Mouse (Mus musculus) liver, embryonic 16.5 days (tissue): ENCODE results near the gene Dusp6. TPM values are rescaled to one million over a fixed set of nuclear protein-coding genes. Genes with fewer than 3 reads are reported as not detected.
"Not testable (repeated sequence)": the region's sequence is repeated elsewhere in the genome, so short reads cannot be mapped to it uniquely, and the experiment has no call there.

Experiments used
- ATAC-seq: fragments of 200-750 bp; cut with Nextera tagmentation; 2 replicates; pipeline ENCODE4 v1.8.0; 2017; ENCODE audit warnings: low read depth, mild to moderate bottlenecking, moderate number of reproducible peaks, moderate library complexity
- H3K27ac ChIP-seq: fragments of 300-500 bp; sonication (generic); 2 replicates; pipeline ENCODE4 v1.5.1; 2014; ENCODE audit warnings: mild to moderate bottlenecking, low read length
- H3K27me3 ChIP-seq: fragments of 300-500 bp; sonication (generic); 2 replicates; pipeline ENCODE4 v1.6.1; 2014; ENCODE audit warnings: low read depth, low read length, mixed read lengths; ENCODE audit not compliant: control insufficient read depth, insufficient read depth
- H3K36me3 ChIP-seq: fragments of 300-500 bp; sonication (generic); 2 replicates; pipeline ENCODE4 v1.6.1; 2014; ENCODE audit warnings: mild to moderate bottlenecking; ENCODE audit not compliant: control insufficient read depth, insufficient read depth
- H3K4me1 ChIP-seq: fragments of 300-500 bp; sonication (generic); 2 replicates; pipeline ENCODE4 v1.6.1; 2014; ENCODE audit warnings: low read depth, low read length, mixed read lengths; ENCODE audit not compliant: control insufficient read depth
- H3K4me2 ChIP-seq: fragments of 300-500 bp; sonication (generic); 2 replicates; pipeline ENCODE4 v1.6.1; 2014; ENCODE audit warnings: low read depth, low read length, mixed read lengths
- H3K4me3 ChIP-seq: fragments of 300-500 bp; sonication (generic); 2 replicates; pipeline ENCODE4 v1.5.1; 2014; ENCODE audit warnings: low read depth, mild to moderate bottlenecking, low read length
- H3K9ac ChIP-seq: fragments of 300-500 bp; sonication (generic); 2 replicates; pipeline ENCODE4 v1.6.1; 2014; ENCODE audit warnings: low read depth, low read length
- H3K9me3 ChIP-seq: fragments of 300-500 bp; sonication (generic); replicated peaks from 2 replicates; pipeline ENCODE4 v1.6.1; 2016; ENCODE audit warnings: low read length; ENCODE audit not compliant: control insufficient read depth
- WGBS: fragments of 180-500 bp; shearing (Covaris S2); extraction: QIAGEN DNeasy Blood & Tissue Kit; methylation state at CpG from one replicate; pipeline ENCODE4 v1.1.7; 2014; ENCODE audit not compliant: insufficient replicate concordance; 5-methylcytosine and 5-hydroxymethylcytosine counted together
- polyA plus RNA-seq: library from polyadenylated mRNA; unstranded; fragments of >200 nt; fragmentation: Nextera tagmentation; extraction: Ambion mirVana; gene quantifications from 2 replicates; pipeline ENCODE4 v1.2.1, GENCODE M21; 2015

Dusp6 gene
- 25.1 and 29.0 TPM in 2 replicates for polyA plus RNA-seq

- Histone ChIP-seq H3K9me3 (no peaks in the 10 kb centered on the region), H3K27ac (peak within 1 kb of the TSS; percentile 92), H3K9ac (peak within 1 kb of the TSS; percentile 69), H3K4me1 (no peaks in the 10 kb centered on the region; the same call in 1 of the 2 replicates), H3K4me3 (peak within 1 kb of the TSS; percentile 66), H3K4me2 (peak within 1 kb of the TSS; percentile 66), H3K27me3 (peaks cover 39% of the 10 kb centered on the region), H3K36me3 (peaks cover 4% of the 10 kb centered on the region; the same call in 1 of the 2 replicates)
- ATAC-seq: peak; percentile 86
- under 1% methylated on average over 29 of the region's 29 CpGs for WGBS
These were observed at the start of gene Dusp6 for GRCm38 (mm10) chr10:99262867-99263379. Dusp6 (plus strand) TSS chr10:99263231.

GRCm38 (mm10) chr10:99214421-99215299 is 48.4 kb upstream of the Dusp6 start:
- no peak overlapping the region for H3K27ac ChIP-seq
- 63% methylated on average over 15 of the region's 15 CpGs for WGBS
- H3K9me3 ChIP-seq: no peaks in the 10 kb centered on the region
- no peak overlapping the region for H3K9ac ChIP-seq
- no peaks in the 10 kb centered on the region; the same call in 1 of the 2 replicates for H3K4me1 ChIP-seq
- no peak for ATAC-seq
- no peaks in the 10 kb centered on the region for H3K27me3 ChIP-seq
- no peak overlapping the region for H3K4me3 ChIP-seq
- H3K4me2 ChIP-seq: no peak overlapping the region
- H3K36me3 ChIP-seq: no peaks in the 10 kb centered on the region

GRCm38 (mm10) chr10:99216570-99216969 is 46.5 kb upstream of the Dusp6 start:
- not testable (repeated sequence) for ATAC-seq, H3K4me1 ChIP-seq, H3K4me3 ChIP-seq, H3K27ac ChIP-seq, H3K9me3 ChIP-seq, H3K4me2 ChIP-seq, H3K9ac ChIP-seq, H3K27me3 ChIP-seq, H3K36me3 ChIP-seq
- WGBS: 80% methylated on average over 10 of the region's 15 CpGs

- no peaks in the 10 kb centered on the region for H3K27me3 ChIP-seq
- no peaks in the 10 kb centered on the region for H3K36me3 ChIP-seq
- no peak overlapping the region for H3K4me3 ChIP-seq
- no peak overlapping the region for H3K4me2 ChIP-seq
- H3K27ac ChIP-seq: no peak overlapping the region
- H3K9me3 ChIP-seq: no peaks in the 10 kb centered on the region
- H3K4me1 ChIP-seq: no peaks in the 10 kb centered on the region
- 66% methylated on average over 8 of the region's 8 CpGs for WGBS
- no peak for ATAC-seq
- no peak overlapping the region for H3K9ac ChIP-seq
These were observed 41.5 kb upstream of the Dusp6 start for GRCm38 (mm10) chr10:99221540-99221939.

GRCm38 (mm10) chr10:99222726-99223125 is 40.3 kb upstream of the Dusp6 start:
- H3K4me2 ChIP-seq: no peak overlapping the region
- no peaks in the 10 kb centered on the region for H3K4me1 ChIP-seq
- H3K36me3 ChIP-seq: no peaks in the 10 kb centered on the region
- no peak for ATAC-seq
- no peaks in the 10 kb centered on the region for H3K27me3 ChIP-seq
- H3K27ac ChIP-seq: peak overlapping the region; percentile 71
- H3K9me3 ChIP-seq: no peaks in the 10 kb centered on the region
- WGBS: 49% methylated on average over 5 of the region's 5 CpGs
- H3K4me3 ChIP-seq: no peak overlapping the region
- H3K9ac ChIP-seq: no peak overlapping the region

GRCm38 (mm10) chr10:99224218-99224617 is 38.8 kb upstream of the Dusp6 start:
- 44% methylated on average over 3 of the region's 3 CpGs for WGBS
- no peak overlapping the region for H3K4me2 ChIP-seq
- no peaks in the 10 kb centered on the region for H3K9me3 ChIP-seq
- H3K4me3 ChIP-seq: no peak overlapping the region
- no peak overlapping the region for H3K27ac ChIP-seq
- peaks cover 5% of the 10 kb centered on the region; the same call in 1 of the 2 replicates for H3K4me1 ChIP-seq
- H3K27me3 ChIP-seq: peaks cover 3% of the 10 kb centered on the region; the same call in 1 of the 2 replicates
- H3K36me3 ChIP-seq: no peaks in the 10 kb centered on the region
- no peak overlapping the region for H3K9ac ChIP-seq
- no peak for ATAC-seq

- ATAC-seq: no peak
These were observed 36.2 kb upstream of the Dusp6 start for GRCm38 (mm10) chr10:99226782-99227181.

GRCm38 (mm10) chr10:99227968-99228864 is 34.8 kb upstream of the Dusp6 start:
- Histone ChIP-seq H3K36me3 (no peaks in the 10 kb centered on the region), H3K4me2 (no peak overlapping the region), H3K9me3 (no peaks in the 10 kb centered on the region), H3K4me3 (no peak overlapping the region), H3K27me3 (peaks cover 3% of the 10 kb centered on the region; the same call in 1 of the 2 replicates), H3K27ac (peak overlapping the region; percentile 15; the same call in 1 of the 2 replicates), H3K9ac (no peak overlapping the region), H3K4me1 (peaks cover 5% of the 10 kb centered on the region; the same call in 1 of the 2 replicates)
- ATAC-seq: no peak
- 17% methylated on average over 17 of the region's 17 CpGs for WGBS

More at GRCm38 (mm10) chr10:99226782-99227181, 36.2 kb upstream of the Dusp6 start:
- no peak overlapping the region for H3K4me3 ChIP-seq
- peaks cover 5% of the 10 kb centered on the region; the same call in 1 of the 2 replicates for H3K4me1 ChIP-seq
- H3K27me3 ChIP-seq: peaks cover 3% of the 10 kb centered on the region; the same call in 1 of the 2 replicates
- no peak overlapping the region for H3K27ac ChIP-seq
- H3K9ac ChIP-seq: no peak overlapping the region
- whole genome bisulfite sequencing: 59% methylated on average over 5 of the region's 5 CpGs
- no peak overlapping the region for H3K4me2 ChIP-seq
- no peaks in the 10 kb centered on the region for H3K9me3 ChIP-seq
- no peaks in the 10 kb centered on the region for H3K36me3 ChIP-seq
